Mouse (Mus musculus) forebrain, embryonic 12.5 days (tissue): ENCODE results near the gene Sebox. TPM values are rescaled to one million over a fixed set of nuclear protein-coding genes. Genes with fewer than 3 reads are reported as not detected.
A peak's percentile ranks its signal among the peaks of the same experiment; 100 is the strongest.
"Not testable (repeated sequence)": the region's sequence is repeated elsewhere in the genome, so short reads cannot be mapped to it uniquely, and the experiment has no call there.

Experiments used
- ATAC-seq: fragments of 200-750 bp; cut with Nextera tagmentation; 2 replicates; pipeline ENCODE4 v1.8.0; 2017; ENCODE audit warnings: moderate TSS enrichment; ENCODE audit not compliant: low FRiP score
- H3K27ac ChIP-seq: fragments of 300-500 bp; sonication (generic); 2 replicates; pipeline ENCODE4 v1.5.1; 2016; ENCODE audit warnings: mild to moderate bottlenecking
- H3K27me3 ChIP-seq: fragments of 300-500 bp; sonication (generic); 2 replicates; pipeline ENCODE4 v1.6.1; 2016; ENCODE audit warnings: mild to moderate bottlenecking
- H3K36me3 ChIP-seq: fragments of 300-500 bp; sonication (generic); replicated peaks from 2 replicates; pipeline ENCODE4 v1.6.1; 2016; ENCODE audit warnings: mild to moderate bottlenecking
- H3K4me1 ChIP-seq: fragments of 300-500 bp; sonication (generic); 2 replicates; pipeline ENCODE4 v1.6.1; 2016
- H3K4me2 ChIP-seq: fragments of 300-500 bp; sonication (generic); 2 replicates; pipeline ENCODE4 v1.6.1; 2016; ENCODE audit warnings: mild to moderate bottlenecking, moderate library complexity
- H3K4me3 ChIP-seq: fragments of 300-500 bp; sonication (generic); replicated peaks from 2 replicates; pipeline ENCODE4 v1.5.1; 2016; ENCODE audit warnings: mild to moderate bottlenecking
- H3K9ac ChIP-seq: fragments of 300-500 bp; sonication (generic); 2 replicates; pipeline ENCODE4 v1.6.1; 2016; ENCODE audit warnings: mild to moderate bottlenecking
- H3K9me3 ChIP-seq: fragments of 300-500 bp; sonication (generic); 2 replicates; pipeline ENCODE4 v1.6.1; 2016
- WGBS: fragments of 180-500 bp; shearing (Covaris S2); methylation state at CpG from one replicate; pipeline ENCODE4 v1.1.7; 2016; 5-methylcytosine and 5-hydroxymethylcytosine counted together
- polyA plus RNA-seq: library from polyadenylated mRNA; unstranded; fragments of >200 nt; fragmentation: Nextera tagmentation; extraction: Ambion mirVana; gene quantifications from 2 replicates; pipeline ENCODE4 v1.2.1, GENCODE M21; 2016

Gene Sebox
- polyA plus RNA-seq, 1 experiment from 2014 or later = not detected

DNA sequence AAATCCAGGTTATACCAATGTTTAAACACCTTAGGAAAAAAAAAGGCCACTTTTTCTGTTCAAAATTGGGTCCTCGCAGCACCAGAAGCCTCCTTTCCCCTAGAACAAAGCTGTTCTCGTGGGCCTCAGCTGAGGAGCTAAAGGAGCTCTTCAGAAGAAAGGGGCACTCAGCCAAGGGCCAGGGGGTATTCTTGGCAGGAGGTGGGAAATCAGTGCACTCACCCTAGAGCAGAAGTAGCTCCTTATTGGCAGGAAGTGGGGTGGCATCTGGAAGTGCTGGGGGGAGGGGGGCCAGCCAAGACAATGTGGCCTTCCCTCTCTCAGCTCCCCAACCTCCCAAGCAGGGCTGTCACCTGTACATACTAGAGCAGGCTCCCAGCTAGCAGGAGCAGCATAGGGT, 21.6 kb downstream of the Sebox start:
- Histone ChIP-seq H3K4me3 (no peak overlapping the region), H3K9ac (no peak overlapping the region), H3K27ac (no peak overlapping the region; the same call in 1 of the 2 replicates), H3K27me3 (no peaks in the 10 kb centered on the region), H3K4me1 (no peaks in the 10 kb centered on the region), H3K9me3 (no peaks in the 10 kb centered on the region), H3K4me2 (no peak overlapping the region), H3K36me3 (peaks cover 98% of the 10 kb centered on the region)
- 82% methylated on average over 2 of the region's 2 CpGs for WGBS
- no peak for ATAC-seq

DNA sequence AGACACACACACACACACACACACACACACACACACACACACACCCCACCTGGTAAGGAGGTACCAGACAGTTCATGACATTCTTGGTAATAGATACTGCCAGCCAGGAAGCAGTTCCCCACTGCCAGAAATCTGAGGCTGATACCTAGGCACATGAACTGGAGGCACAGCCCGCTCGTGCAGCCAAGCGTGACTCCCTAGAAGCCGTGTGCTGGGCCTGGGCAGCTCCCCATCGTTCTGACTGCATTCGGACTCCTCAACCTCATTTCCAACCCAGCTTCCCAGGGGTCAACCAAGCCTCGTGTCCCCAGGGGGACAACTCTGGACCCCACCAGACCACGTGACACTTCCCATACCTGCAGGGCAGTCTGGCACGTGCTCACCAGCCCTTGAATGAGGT, 25.5 kb downstream of the Sebox start:
- no peaks in the 10 kb centered on the region for H3K4me1 ChIP-seq
- H3K36me3 ChIP-seq = peaks cover 73% of the 10 kb centered on the region
- H3K27me3 ChIP-seq = no peaks in the 10 kb centered on the region
- H3K4me3 ChIP-seq = no peak overlapping the region
- H3K4me2 ChIP-seq = no peak overlapping the region
- no peak overlapping the region for H3K9ac ChIP-seq
- 88% methylated on average over 9 of the region's 9 CpGs for WGBS
- H3K9me3 ChIP-seq = no peaks in the 10 kb centered on the region
- ATAC-seq = no peak
- H3K27ac ChIP-seq = no peak overlapping the region

DNA sequence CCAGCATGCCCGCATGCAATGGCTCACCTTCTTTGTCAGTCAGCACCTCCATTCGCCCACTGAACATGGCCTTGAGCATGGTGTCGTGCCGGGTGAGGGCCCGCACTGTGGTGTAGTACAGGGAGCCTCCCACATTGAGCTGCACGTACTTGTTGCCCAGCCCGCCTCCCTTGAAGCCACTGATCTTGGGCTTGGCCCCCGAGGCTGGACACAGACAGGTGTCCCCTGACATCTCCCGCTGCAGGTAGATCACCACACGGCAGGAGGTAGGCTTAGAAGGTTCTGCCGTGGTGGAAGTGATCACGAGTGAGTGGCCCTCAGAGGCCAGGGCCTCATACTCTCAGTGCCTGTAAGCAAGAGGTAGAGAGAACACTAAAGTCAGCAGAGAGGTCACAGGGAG, 26.8 kb downstream of the Sebox start:
- Histone ChIP-seq H3K9ac (no peak overlapping the region), H3K4me1 (peaks cover 7% of the 10 kb centered on the region), H3K4me2 (no peak overlapping the region), H3K4me3 (no peak overlapping the region), H3K9me3 (no peaks in the 10 kb centered on the region), H3K36me3 (peaks cover 61% of the 10 kb centered on the region), H3K27me3 (no peaks in the 10 kb centered on the region), H3K27ac (no peak overlapping the region)
- ATAC-seq = no peak
- 94% methylated on average over 12 of the region's 12 CpGs for WGBS

DNA sequence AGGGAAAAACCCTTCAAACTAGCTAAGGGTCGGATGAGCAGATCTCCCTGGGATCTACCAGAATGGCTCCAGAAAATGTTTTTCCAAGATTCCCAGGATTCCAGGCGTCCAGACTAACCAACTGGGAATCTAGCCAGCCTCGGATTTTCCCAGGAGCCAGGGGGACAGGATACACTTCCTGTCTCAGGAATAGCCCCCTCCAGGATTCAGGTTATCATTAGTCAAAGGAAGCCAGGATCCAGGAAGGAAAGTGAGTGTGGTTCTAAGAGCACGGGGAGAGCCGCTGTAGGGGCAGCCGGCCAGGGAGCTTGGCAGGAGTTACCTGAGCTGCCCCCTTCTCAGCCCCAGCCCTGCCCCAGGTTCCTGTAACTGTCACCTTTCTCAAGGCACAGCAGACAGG, 27.8 kb downstream of the Sebox start:
- ATAC-seq = no peak
- Histone ChIP-seq H3K9me3 (no peaks in the 10 kb centered on the region), H3K4me2 (no peak overlapping the region), H3K27ac (no peak overlapping the region), H3K4me3 (no peak overlapping the region), H3K4me1 (peaks cover 12% of the 10 kb centered on the region), H3K27me3 (no peaks in the 10 kb centered on the region), H3K9ac (no peak overlapping the region), H3K36me3 (peaks cover 51% of the 10 kb centered on the region)
- WGBS = 87% methylated on average over 6 of the region's 6 CpGs

DNA sequence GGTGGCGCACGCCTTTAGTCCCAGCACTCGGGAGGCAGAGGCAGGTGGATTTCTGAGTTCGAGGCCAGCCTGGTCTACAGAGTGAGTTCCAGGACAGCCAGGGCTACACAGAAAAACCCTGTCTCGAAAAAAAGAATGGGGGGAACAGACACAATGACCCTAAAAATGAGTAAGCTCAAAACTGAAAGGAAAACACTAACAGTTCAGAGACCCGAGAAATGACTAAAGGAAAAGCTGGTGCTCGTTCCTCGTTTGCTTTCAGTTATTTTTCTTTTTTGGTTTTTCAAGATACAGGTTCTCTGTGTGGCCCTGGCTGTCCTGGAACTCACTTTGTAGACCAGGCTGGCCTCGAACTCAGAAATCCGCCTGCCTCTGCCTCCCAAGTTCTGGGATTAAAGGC, 28.3 kb downstream of the Sebox start:
- not testable (repeated sequence) for H3K9ac ChIP-seq, ATAC-seq, H3K4me2 ChIP-seq, H3K27ac ChIP-seq, H3K27me3 ChIP-seq, H3K9me3 ChIP-seq, H3K4me3 ChIP-seq
- Histone ChIP-seq H3K36me3 (peaks cover 46% of the 10 kb centered on the region), H3K4me1 (peaks cover 12% of the 10 kb centered on the region)
- WGBS = 88% methylated on average over 10 of the region's 10 CpGs

DNA sequence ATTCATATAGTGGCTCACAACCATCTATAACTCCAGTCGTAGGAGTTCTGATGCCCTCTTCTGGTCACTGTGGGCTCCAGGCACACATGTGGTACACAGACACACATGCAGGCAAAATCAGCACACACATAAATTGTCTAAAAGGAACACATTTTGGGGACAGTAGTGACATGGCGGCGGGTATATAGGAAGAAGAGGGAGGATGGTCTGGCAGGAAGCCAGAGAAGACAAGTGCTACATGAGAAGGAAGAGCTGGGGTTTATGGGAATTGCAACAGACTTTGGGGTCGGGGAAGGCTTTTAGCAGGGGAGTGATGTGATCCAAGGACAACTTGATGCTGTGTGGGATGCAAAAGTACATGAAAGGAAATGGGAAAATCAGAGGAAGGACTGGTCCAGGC, 31.3 kb downstream of the Sebox start:
- H3K4me1 ChIP-seq = peaks cover 24% of the 10 kb centered on the region
- 91% methylated on average over 4 of the region's 4 CpGs for WGBS
- no peak for ATAC-seq
- H3K36me3 ChIP-seq = peaks cover 29% of the 10 kb centered on the region
- H3K27ac ChIP-seq = no peak overlapping the region
- H3K4me3 ChIP-seq = peak overlapping the region; percentile 68
- no peaks in the 10 kb centered on the region for H3K9me3 ChIP-seq
- peak overlapping the region; percentile 81; the same call in 1 of the 2 replicates for H3K9ac ChIP-seq
- H3K27me3 ChIP-seq = no peaks in the 10 kb centered on the region
- H3K4me2 ChIP-seq = peak overlapping the region; percentile 83

DNA sequence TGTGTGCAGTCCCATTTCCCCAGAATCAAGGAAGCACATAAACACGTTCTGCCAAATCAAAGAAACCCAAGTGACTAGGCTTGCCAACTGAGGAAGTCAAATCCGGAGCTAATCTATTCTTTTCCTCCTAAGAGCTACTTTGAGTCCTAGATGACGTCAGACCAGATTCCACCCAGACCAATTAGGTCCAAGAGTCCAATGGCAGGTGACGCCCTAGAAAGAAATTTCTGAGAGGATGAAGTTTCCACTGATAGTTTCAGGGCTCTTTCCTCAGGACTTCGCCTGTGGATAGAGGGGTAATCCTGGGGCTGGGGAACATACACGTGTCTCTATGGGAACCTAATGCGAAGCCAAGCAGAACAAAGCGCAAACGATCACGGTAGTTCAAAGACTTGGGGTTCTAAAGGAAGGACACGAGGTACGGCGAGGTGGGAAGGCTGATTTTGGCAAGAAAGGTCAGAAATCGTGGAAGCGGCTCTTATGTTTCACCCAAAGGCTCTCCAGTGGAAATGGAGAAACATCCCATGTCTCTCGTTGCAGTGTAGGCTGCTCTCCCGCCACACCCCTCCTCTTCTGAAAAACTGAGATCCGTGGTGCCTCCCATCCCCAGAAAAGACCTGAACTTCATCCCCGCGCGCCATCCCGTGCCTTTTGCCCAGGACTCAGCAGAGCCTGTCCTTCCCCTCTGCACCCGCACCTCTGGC, 32.3 kb downstream of the Sebox start:
- peak; percentile 13; the same call in 1 of the 2 replicates for ATAC-seq
- Histone ChIP-seq H3K4me3 (peak overlapping the region; percentile 68), H3K36me3 (peaks cover 29% of the 10 kb centered on the region), H3K27me3 (no peaks in the 10 kb centered on the region), H3K4me2 (peak overlapping the region; percentile 83), H3K27ac (peak overlapping the region; percentile 89), H3K9ac (peak overlapping the region; percentile 81), H3K9me3 (no peaks in the 10 kb centered on the region), H3K4me1 (peaks cover 24% of the 10 kb centered on the region)
- WGBS = under 1% methylated on average over 23 of the region's 23 CpGs

DNA sequence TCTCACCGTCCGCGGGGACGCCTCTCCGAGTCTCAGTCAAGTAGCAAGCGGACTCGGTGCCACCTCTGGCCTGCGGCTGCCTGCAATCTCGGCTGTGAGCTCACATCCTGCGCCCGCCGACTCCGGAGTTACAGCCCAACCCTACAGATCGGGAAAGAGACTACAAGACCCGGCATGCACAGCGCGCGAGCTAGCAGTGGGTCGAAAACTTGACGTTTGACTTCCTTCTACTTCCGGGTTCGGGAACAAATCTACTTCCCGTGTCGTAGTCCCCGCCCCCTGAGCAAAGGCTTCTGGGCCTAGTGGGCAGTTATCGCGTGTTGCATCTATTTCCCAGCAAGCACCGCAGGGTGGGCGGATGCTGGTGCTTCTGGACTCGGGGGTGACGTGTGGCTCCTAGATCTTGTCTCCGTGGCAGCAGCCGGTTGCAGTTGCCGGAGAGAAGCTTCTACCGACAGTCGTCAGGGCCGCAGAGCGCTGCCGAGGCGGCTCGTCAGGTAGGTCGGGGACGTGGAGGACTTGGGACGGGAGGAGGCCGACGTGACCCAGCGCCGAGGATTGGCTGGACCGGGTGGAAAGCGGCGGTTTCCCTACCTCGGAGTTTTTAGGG, 32.9 kb downstream of the Sebox start, which contains the start of the genes Tnfaip1 and Ift20:
Tnfaip1 (minus strand) TSS at position 253 of the 610 bp plus-strand sequence.
Ift20 (plus strand) TSS at position 282 of the 610 bp plus-strand sequence.
- WGBS = under 1% methylated on average over 52 of the region's 52 CpGs
- H3K4me2 ChIP-seq = peak within 1 kb of the TSS; percentile 83
- H3K4me3 ChIP-seq = peak within 1 kb of the TSS; percentile 68
- ATAC-seq = peak; percentile 98
- H3K9ac ChIP-seq = peak within 1 kb of the TSS; percentile 83
- peak within 1 kb of the TSS; percentile 89 for H3K27ac ChIP-seq
- peaks cover 24% of the 10 kb centered on the region for H3K4me1 ChIP-seq
- peaks cover 30% of the 10 kb centered on the region for H3K36me3 ChIP-seq
- H3K27me3 ChIP-seq = no peaks in the 10 kb centered on the region
- H3K9me3 ChIP-seq = no peaks in the 10 kb centered on the region

DNA sequence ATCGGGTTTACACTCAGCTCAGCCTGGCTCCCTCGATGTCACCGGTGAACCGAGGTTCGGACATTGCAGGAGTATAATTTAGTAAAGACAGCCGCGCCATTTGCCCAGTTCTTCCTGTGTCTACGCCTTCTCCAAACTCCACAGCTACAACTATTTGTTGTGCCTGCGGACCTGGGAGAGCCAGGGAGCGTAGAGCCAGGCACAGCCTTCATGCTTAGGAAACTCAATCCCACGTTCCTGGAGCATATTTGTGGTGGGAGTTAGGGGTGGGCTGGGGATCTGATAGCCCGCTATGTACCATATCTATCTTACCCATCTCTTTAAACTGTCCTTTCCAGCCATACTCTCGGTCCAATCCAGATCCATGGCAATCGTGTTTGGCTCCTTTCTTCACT, 33.4 kb downstream of the Sebox start:
- no peak for ATAC-seq
- Histone ChIP-seq H3K9me3 (no peaks in the 10 kb centered on the region), H3K36me3 (peaks cover 32% of the 10 kb centered on the region), H3K4me3 (peak overlapping the region; percentile 68), H3K4me1 (peaks cover 24% of the 10 kb centered on the region), H3K27ac (peak overlapping the region; percentile 79), H3K27me3 (no peaks in the 10 kb centered on the region), H3K4me2 (peak overlapping the region; percentile 83), H3K9ac (peak overlapping the region; percentile 83)
- WGBS = 4% methylated on average over 14 of the region's 14 CpGs

DNA sequence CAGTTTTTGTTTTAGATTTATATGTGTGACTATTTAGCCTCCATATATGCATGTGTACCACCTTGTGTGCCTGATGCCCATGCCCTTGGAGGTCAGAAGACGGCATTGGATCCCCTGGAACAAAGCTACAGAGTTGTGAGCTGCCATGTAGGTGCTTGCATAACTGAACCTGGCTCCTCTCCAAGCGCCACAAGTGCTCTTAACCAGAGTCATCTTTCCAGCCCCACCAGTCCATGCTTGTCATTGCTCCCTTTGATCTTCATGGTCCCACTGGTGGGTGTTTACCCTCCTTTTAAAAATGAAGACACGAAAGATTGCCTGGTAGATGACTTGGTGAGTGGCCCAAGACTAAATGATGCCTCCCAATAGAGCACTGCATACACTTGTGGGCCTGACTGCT, 37.1 kb downstream of the Sebox start:
- no peak for ATAC-seq
- H3K4me2 ChIP-seq = no peak overlapping the region
- 87% methylated on average over 3 of the region's 3 CpGs for WGBS

DNA sequence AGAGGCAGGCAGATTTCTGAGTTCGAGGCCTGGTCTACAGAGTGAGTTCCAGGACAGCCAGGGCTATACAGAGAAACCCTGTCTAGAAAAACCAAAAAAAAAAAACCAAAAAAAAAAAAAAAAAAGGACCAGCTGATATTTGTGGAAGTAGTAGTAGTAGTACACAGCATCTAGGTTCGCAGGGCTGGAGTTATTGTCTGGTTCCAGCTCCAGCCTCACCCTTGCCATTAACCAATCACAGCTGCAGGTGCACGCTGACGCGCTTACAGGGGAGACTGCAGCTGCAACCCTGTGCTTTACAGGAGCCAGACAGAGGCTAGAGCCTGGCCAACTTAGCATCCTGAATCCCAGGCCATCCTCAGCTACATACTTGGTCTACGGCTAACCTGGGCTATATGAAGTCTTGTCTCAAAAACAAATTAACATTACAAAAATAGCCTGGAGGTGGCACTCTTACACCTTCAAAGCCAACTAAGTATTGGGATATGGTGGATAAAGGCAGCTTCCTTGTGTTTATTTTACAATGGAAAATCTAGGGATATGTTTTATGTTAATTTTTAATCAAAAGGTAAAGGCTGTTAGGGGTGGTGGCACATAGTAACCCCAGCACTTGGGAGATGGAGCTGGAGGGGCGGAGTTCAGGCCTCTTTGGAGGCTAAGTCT, 41.3 kb downstream of the Sebox start:
- Histone ChIP-seq H3K4me2 (no peak overlapping the region), H3K36me3 (peaks cover 45% of the 10 kb centered on the region), H3K27ac (no peak overlapping the region), H3K9ac (no peak overlapping the region), H3K9me3 (no peaks in the 10 kb centered on the region), H3K4me1 (peaks cover 16% of the 10 kb centered on the region), H3K4me3 (no peak overlapping the region), H3K27me3 (no peaks in the 10 kb centered on the region)
- no peak for ATAC-seq
- 96% methylated on average over 7 of the region's 7 CpGs for WGBS

More for the DNA sequence above, 37.1 kb downstream of the Sebox start:
- H3K27me3 ChIP-seq = no peaks in the 10 kb centered on the region
- H3K36me3 ChIP-seq = peaks cover 56% of the 10 kb centered on the region
- no peaks in the 10 kb centered on the region for H3K9me3 ChIP-seq
- no peak overlapping the region for H3K27ac ChIP-seq
- no peak overlapping the region for H3K9ac ChIP-seq
- H3K4me3 ChIP-seq = no peak overlapping the region
- H3K4me1 ChIP-seq = peaks cover 14% of the 10 kb centered on the region

DNA sequence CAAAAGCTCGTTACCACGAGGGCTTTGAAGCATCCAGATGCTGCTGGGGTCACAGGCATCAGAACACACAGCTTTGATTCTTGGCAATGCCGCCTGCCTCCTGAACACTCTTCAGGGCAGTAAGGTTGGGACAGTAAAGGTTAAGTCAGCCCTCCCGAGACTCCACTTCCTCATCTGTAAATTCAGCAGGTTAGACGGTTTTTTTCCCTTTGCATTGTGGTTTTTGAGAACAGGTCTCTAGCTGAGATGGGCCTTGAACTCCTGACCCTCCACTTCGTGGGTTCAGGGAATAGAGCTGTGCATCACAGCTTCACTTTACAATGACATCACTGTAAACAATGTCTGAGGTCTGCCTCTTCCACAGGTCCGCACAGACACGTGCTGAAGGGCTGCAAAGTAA, 41.9 kb downstream of the Sebox start:
- Histone ChIP-seq H3K4me3 (no peak overlapping the region), H3K9me3 (no peaks in the 10 kb centered on the region), H3K27me3 (no peaks in the 10 kb centered on the region), H3K4me2 (no peak overlapping the region), H3K9ac (no peak overlapping the region), H3K4me1 (peaks cover 21% of the 10 kb centered on the region), H3K36me3 (peaks cover 39% of the 10 kb centered on the region), H3K27ac (no peak overlapping the region)
- ATAC-seq = no peak
- 71% methylated on average over 8 of the region's 8 CpGs for WGBS
